Mouse (Mus musculus) adrenal gland, adult 18-20 months (tissue): ENCODE results near the gene Sparc. TPM values are rescaled to one million over a fixed set of nuclear protein-coding genes. Genes with fewer than 3 reads are reported as not detected.

ENCODE experiments used
- DNase-seq, 2 experiments: peaks; one replicate each; pipeline ENCODE4 v3.0.0; 2021 to 2022; ENCODE audit warnings: low spot score in 2 of 2
- long read RNA-seq, 2 experiments: library from polyadenylated mRNA; stranded (forward); transcript quantifications; one replicate each; pipeline ENCODE4 v2.0.0; 2021
- total RNA-seq, 2 experiments: library from RNA; stranded (reverse); gene quantifications; 1 replicate in 1 of 2; 2 replicates in 1 of 2; pipeline ENCODE4 v1.2.3; 2021

The Sparc gene
- 1,000 to 10,000 TPM; 1,159 to 2,168 TPM for total RNA-seq
- long read RNA-seq, experiment 1, transcript Sparc-201 (10 exons, 2,300 nt) = major isoform, 343 of 569 reads
- long read RNA-seq, experiment 1, transcript Sparc-203 (4 exons, 909 nt) = minor isoform, 6 of 569 reads
- long read RNA-seq, experiment 1, transcript Sparc-202 (10 exons, 2,115 nt) = minor isoform, 103 of 569 reads
- long read RNA-seq, experiment 1, transcript Sparc-205 (5 exons, 741 nt) = minor isoform, 10 of 569 reads
- long read RNA-seq, experiment 1, partial matches to known transcripts = 70 of 569 reads
- long read RNA-seq, experiment 1, other reads (novel, unspliced or antisense) = 31 of 569 reads
- long read RNA-seq, experiment 2, transcript Sparc-201 (10 exons, 2,300 nt) = major isoform, 706 of 1,326 reads
- long read RNA-seq, experiment 2, transcript Sparc-203 (4 exons, 909 nt) = minor isoform, 22 of 1,326 reads
- long read RNA-seq, experiment 2, transcript Sparc-205 (5 exons, 741 nt) = minor isoform, 16 of 1,326 reads
- long read RNA-seq, experiment 2, transcript Sparc-202 (10 exons, 2,115 nt) = minor isoform, 145 of 1,326 reads
- long read RNA-seq, experiment 2, partial matches to known transcripts = 294 of 1,326 reads
- long read RNA-seq, experiment 2, other reads (novel, unspliced or antisense) = 139 of 1,326 reads

- no peak for DNase-seq
These were observed at the start of gene Sparc for GRCm38 (mm10) chr11:55422978-55423377. Gene Sparc (minus strand): TSS chr11:55423183.

DNA sequence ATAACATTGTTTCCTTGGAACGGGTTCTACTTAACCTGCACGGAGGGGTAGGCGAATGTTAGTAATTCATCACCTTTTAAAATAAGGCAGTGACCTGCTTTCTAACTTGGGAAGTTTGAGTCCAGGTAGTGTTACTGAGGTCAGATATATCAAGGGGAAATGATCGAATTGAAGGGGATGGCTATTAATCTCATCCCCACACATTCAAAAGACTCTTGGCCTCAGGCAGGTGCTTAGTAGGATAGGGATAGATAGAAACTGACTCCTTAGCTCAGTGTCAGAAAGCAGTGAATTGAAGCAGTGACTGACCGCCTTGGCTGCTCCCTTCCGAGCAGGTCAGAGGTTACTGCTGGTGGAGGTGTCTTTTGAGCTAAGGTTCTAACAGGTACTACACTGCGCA, 48.5 kb upstream of the Sparc start:
- DNase-seq = no peak

GRCm38 (mm10) chr11:55470761-55471160, 47.8 kb upstream of the Sparc start:
- no peak for DNase-seq

DNA sequence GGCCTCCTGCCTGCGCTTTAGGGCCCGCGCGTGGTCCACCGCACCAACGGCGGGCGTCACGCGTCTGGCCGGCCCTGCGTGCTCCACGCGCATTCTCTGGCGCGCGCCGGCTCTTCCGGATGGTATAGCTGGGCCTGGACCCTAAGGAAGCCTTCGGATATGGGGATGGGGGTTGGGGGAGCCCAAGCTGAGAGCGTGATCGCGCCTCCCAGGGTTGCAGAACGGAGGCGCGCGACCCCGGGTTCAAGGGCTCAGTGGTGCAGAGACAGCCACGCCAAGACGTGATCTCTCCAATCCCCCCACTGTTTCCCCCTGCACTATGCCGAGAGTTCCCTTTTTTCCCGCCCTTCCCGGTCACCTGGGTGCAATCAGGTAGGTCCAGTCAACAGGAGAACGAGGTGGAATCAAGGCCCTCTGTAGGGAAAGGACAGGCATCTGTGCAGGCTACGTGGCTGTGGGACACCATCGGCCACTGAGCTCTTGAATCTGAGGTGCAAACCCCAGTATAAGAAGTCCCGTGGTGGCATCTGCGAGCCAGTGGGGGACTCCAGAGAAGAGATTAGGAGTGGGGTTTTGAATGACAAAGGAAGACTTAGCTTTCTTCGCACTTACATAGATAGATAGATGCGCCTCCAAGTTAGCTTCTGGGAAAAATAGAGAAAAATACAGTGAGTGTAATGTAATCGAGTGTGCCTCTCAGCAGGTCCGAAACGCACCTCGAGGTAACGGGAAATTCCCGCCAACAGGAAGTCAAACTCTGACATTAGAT, 47.1 kb upstream of the Sparc start:
- no peak for DNase-seq

- peak; percentile 95 to 97 for DNase-seq
These were observed 46.3 kb upstream of the Sparc start, which contains the start of gene G3bp1 for GRCm38 (mm10) chr11:55469048-55469843. Gene G3bp1 (plus strand): TSS chr11:55469685.

DNA sequence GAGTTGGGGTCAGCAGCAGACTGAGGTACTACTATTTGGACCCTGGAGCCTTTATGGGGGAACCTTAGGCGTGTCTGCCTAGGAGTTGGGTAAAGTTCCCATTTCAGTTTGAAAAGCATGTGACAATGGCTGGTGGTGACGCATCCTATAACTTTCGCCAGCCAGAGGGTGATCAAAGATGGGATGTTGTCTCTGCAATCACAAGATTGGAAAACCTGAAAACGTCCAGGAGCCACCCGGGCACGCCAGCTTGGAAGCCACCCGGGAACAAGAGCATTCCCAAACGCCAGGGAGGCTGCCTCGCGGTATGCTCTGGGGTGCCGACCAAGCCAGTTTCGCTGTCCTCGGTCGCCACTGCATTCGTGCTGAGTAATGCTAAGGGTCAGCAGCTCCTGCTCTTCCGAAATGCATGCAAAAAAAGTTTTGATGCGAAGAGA, 45.6 kb upstream of the Sparc start:
- no peak for DNase-seq

DNA sequence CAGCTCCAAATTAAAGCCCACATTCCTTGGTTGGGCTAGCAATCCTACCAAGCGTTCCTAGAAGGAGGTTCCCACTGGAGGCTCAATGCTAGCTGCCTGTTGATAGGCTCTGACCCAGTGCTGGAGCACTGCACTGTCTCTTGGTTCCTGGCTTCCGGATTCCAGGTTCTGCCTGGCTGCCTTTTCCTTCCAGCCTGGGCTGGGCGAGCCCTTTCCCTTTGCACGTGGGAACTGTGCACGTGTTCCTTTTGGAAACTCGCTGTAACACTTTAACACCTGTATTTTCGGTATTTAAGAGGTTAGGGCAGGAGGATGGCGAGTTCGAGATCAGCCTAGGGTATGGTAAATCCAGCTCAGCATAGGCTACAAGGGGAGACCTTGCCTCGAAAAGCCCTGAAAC, 45.0 kb upstream of the Sparc start:
- no peak for DNase-seq

DNA sequence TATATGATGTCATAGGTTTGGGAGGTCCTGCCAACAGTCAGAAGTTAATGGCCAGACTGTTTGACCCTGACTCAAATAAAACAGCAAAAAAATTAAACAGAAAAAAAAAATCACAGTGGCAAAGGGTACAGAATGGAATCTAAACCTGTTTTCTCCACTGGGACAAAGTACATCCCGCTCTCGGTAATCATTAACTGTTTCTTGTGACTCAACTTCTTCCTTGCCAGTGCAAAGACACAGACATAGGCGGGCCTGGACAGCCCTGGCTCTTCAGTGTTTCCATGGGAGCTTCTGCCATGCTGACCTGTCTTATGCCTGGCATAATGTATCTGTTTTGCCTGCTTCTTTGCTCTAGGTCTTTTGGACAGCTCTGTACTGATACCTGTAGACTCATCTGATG, 42.2 kb upstream of the Sparc start:
- DNase-seq = no peak

- no peak for DNase-seq
These were observed 41.7 kb upstream of the Sparc start for GRCm38 (mm10) chr11:55464707-55465106.

- no peak for DNase-seq
These were observed 39.2 kb upstream of the Sparc start for GRCm38 (mm10) chr11:55462149-55462548.

DNA sequence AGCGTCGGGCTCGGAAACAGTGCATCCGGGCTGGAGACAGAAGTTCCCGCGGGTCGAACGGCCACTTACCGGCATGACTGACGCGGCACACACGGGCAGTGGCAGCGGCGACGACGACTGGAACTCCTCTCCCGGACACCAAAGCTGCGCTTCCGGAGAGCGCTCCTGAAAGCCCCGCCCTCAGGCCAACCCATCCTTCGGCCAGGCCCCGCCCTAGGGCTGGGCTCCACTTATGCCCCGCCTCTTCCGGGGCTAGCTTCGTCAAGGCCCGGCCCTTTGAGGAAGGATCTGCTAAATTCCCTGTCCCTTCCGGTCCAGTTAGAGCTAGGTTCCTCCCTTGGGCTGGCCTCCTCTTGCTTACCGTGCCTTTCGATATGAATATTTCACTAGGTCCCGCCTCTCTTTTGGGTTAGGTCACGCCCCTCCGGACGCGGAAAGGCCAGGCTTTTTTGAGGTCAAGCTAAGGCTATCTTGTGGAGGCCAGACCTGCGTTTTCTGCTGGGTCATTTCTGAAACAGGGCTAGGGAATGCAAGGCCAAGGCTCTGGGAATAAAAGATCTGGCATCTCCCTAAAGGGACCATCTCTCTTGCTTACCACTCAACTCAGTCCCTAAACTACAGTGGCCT, 38.1 kb upstream of the Sparc start, which contains the start of gene Atox1:
Gene Atox1, minus strand, starts transcription at position 221 of the 627 bp plus-strand sequence.
- DNase-seq = peak; percentile 91 to 93

DNA sequence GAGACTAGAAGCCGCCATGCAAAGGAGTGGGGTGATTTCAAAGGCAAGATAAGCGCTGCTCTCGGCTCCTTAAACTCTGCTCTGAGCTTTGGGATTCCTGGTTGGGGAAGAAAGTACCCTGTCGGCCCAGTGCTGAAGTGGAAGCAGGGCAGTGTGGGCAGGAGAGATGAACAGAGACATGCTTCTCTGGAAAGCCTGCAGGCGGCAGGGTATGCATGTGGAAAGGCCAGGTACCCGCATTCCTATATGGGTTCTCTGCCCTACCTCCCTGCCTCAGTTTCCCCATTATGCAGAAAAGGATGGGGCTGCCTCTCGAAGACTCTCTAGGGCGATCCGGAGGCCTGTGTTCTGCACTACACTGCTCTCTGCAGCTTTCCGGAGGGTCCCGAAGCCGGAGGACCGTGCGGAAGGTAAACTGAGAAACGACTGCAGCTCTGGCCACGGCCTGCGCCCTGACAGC, 37.6 kb upstream of the Sparc start:
- no peak for DNase-seq

- no peak for DNase-seq
These were observed 37.0 kb upstream of the Sparc start for GRCm38 (mm10) chr11:55459850-55460558.

- no peak for DNase-seq
These were observed 35.5 kb upstream of the Sparc start for GRCm38 (mm10) chr11:55458501-55458900.

DNA sequence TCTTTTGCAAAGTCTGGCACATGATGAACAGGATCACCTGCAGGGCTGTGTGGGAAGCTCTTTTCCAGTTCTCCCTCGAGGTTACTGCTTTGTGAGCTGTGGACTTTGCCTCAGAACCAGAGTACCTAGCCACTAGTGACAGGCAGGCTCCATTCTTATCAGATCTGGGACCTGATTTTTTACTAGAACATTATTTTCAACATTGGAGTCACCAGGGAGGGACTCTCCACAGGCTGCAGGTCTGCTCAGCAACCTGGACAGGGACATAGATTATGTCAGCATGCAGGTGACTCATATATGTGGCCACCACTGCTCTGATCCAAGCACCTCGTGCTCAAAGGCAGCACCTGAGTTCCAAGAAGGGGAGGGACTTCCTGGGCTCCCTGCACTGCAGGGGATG, 32.2 kb upstream of the Sparc start:
- DNase-seq = no peak

DNA sequence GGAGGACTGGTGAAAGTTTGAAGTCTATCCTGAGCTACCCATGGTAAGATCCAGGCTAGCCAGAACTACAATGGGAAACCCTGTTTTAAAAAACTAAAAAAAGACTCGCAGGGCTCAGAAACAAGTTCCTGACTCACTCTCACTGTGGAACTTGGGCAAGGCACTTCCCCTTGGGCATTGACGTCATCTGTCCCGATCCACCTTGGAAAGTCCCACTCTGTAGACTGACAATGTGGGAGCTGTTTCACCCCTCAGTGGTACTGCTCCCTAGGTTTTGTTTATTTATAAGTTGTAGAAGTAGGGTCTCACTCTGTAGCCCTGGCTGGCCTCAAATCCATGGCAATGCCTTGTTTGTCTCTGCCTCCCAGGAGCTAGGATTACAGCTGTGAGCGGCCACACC, 30.7 kb upstream of the Sparc start:
- no peak for DNase-seq

DNA sequence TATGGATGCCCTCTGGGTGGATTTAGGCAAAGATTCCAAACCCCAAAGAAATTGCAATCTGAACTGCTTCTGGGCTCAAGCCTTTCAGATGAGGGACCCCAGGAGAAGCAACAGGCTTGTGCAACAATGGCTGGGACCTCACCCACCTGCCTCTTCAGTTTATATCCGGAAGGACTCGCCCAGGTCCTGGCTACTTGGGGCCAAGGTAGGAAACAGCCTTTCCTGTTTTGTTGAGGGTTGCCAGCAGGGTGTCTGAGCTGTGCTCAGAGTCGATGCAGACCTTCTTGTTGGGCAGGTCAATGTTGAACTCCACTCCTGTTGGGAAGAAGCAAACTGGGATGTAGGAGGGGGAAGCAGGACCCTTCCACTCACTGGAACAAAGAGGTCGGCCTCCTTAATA, 27.3 kb upstream of the Sparc start:
- no peak for DNase-seq

DNA sequence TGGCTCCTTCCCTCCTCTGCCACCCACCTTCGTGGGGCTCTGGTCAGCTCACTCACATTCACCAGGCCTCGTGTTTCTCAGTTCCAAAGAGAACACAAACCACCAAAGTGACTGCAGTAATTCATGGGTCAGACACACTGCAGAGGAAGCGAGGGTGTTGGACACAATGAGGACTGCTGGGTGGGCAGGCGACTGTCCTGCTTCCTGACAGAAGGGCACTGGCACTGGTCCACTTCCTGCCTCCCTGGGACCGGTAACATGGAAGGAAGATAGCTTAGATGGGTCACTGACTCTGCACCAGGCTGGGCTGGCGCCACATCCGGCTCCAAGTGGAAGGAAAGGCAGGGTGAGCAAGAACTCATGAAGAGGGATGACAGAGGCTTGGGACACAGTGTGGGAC, 26.5 kb upstream of the Sparc start:
- no peak for DNase-seq

DNA sequence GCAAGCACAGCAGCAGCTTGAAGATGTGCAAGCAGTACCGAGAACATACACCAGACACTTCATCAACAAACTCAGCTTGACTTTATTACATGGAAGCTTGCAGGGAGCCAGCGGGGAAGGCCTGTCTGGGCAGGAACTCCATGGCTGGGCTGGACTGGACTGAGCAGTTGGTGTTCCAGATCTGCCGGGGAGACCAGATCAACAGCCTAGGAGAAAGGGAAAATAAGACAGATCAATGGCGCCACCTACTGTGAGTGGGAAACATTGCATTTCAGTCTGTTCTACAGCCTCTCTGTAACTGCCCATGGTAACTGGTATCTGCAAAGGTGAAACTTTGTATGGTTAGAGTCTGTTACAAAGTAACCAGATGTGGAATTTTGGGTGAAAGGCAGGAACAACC, 23.6 kb upstream of the Sparc start:
- DNase-seq = peak; percentile 81 to 86

DNA sequence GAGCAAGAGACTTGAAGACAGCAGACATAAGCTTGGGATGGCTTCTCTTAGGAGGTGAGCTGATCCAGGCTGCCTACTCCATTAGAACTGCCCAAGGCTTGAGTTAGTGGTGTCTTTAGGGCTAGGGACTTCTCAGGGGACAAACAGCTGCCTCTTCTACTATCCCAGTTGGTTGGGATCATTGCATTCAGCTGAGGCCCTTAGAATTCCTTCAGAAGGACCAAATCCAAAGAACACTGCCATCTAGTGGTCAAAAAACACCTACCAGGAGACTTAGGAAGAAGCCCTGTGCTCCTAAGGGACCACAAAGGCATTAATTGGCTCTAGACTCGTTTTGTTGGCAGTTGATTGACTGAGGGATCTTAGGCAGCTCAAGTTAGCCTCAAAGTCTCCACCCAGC, 21.8 kb upstream of the Sparc start:
- DNase-seq = no peak
